Mouse (Mus musculus): Measurements from ENCODE around the gene Tbata.

DNA sequence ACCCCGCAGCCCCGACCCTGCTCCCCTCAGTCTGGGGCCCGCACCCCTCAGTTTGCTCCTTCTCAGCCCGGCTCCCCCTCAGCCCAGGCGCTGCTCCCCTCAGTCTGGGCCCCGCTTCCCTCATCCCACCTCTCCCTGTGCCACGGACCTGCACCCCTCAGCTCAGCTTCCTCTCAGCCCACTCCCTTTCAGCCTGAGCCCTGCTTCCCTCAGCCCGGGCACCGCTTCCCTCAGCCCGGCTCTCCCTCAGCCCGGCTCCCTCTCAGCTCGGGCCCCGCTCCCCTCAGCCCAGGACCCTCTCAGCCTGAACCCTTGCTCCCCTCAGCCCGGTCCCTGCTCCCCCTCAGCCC lies 25.0 kb upstream of the Tbata start:
- TF ChIP-seq CTCF (IDR thresholded peaks at IDR 0.05) (no peak), POLR2A (IDR thresholded peaks at IDR 0.05; ENCODE audit: insufficient read depth, low read depth, low read length) (no peak)
